Mouse (Mus musculus): ENCODE results near the gene Mrc2. TPM values are rescaled to one million over a fixed set of nuclear protein-coding genes. Genes with fewer than 3 reads are reported as not detected.

Mrc2 gene
- polyA plus RNA-seq, 1 experiment from 2014 or later: 0.09 TPM

- no peak for ATAC-seq
- ChIA-PET CTCF (interaction anchor here (1.3 to 4.1 kb wide), 2 partner anchors 11 to 13 kb away, joined by 3 to 13 read pairs; no protein-coding TSS in a partner anchor), POLR2A (no interaction called here)
- no peak for DNase-seq (ENCODE audit: low read depth, low spot score)
- H3K27me3 ChIP-seq: no peaks in the 10 kb centered on the region
- in situ Hi-C loops (cut with MboI; ENCODE audit: low pct_unique_long_range_greater_than_20kb): no loop called here
- no peak for TF ChIP-seq CTCF (IDR thresholded peaks at IDR 0.05)
These were observed 11.2 kb upstream of the Mrc2 start for GRCm38 (mm10) chr11:105281291-105281690.

- DNase-seq (ENCODE audit: low read depth, low spot score) (no peak), ATAC-seq (no peak)
- POLR2A ChIA-PET: no interaction called here
- no peaks in the 10 kb centered on the region for H3K27me3 ChIP-seq
- no peak for TF ChIP-seq CTCF (IDR thresholded peaks at IDR 0.05)
- in situ Hi-C loops (cut with MboI; ENCODE audit: low pct_unique_long_range_greater_than_20kb): no loop called here
- CTCF ChIA-PET: interaction anchor here (1.3 to 4.1 kb wide), 2 partner anchors 12 to 14 kb away, joined by 3 to 13 read pairs; no protein-coding TSS in a partner anchor
These were observed 10.5 kb upstream of the Mrc2 start for GRCm38 (mm10) chr11:105281763-105282459.

- TF ChIP-seq CTCF (IDR thresholded peaks at IDR 0.05): no peak
- DNase-seq (ENCODE audit: low read depth, low spot score) (no peak), ATAC-seq (no peak)
- in situ Hi-C loops (cut with MboI; ENCODE audit: low pct_unique_long_range_greater_than_20kb): no loop called here
- ChIA-PET POLR2A (no interaction called here), CTCF (interaction anchor here (1.3 to 4.1 kb wide), 2 partner anchors 13 to 14 kb away, joined by 3 to 13 read pairs; no protein-coding TSS in a partner anchor)
- no peaks in the 10 kb centered on the region for H3K27me3 ChIP-seq
These were observed 10.0 kb upstream of the Mrc2 start for GRCm38 (mm10) chr11:105282460-105282859.

GRCm38 (mm10) chr11:105283016-105283415 lies 9.4 kb upstream of the Mrc2 start:
- ChIA-PET POLR2A (no interaction called here), CTCF (interaction anchor here (4.1 kb wide), 1 partner anchor 13 kb away, joined by 13 read pairs; no protein-coding TSS in a partner anchor)
- in situ Hi-C loops (cut with MboI; ENCODE audit: low pct_unique_long_range_greater_than_20kb): no loop called here
- ATAC-seq (no peak), DNase-seq (ENCODE audit: low read depth, low spot score) (no peak)
- no peaks in the 10 kb centered on the region for H3K27me3 ChIP-seq
- TF ChIP-seq CTCF (IDR thresholded peaks at IDR 0.05): no peak

DNA sequence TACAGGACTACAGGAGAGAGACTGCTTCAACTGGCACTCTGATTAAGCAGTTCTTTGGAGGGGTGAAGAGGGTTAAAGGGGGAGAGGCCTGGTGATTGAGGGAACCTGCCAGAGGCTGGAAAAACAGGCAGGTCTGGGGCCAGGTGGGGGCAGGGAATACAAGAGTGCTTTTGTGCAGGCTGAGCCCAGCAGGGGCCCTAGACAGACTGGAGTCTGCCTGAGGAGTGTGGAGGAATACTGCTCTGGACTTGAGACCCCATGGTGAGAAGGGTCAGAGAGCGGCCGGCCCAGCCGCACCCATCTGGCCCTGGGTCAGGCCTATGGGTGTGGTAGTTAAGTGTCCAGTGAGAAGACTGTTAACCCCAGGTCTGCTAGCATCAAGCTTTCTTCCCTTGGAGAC lies 6.7 kb upstream of the Mrc2 start:
- ChIA-PET POLR2A (no interaction called here), CTCF (interaction anchor here (1.0 to 1.6 kb wide), 4 partner anchors 9 to 17 kb away, joined by 3 to 6 read pairs (median 4); no protein-coding TSS in a partner anchor)
- TF ChIP-seq CTCF (IDR thresholded peaks at IDR 0.05): no peak
- in situ Hi-C loops (cut with MboI; ENCODE audit: low pct_unique_long_range_greater_than_20kb): no loop called here
- ATAC-seq: no peak
- DNase-seq (ENCODE audit: low read depth, low spot score): no peak
- H3K27me3 ChIP-seq: no peaks in the 10 kb centered on the region

DNA sequence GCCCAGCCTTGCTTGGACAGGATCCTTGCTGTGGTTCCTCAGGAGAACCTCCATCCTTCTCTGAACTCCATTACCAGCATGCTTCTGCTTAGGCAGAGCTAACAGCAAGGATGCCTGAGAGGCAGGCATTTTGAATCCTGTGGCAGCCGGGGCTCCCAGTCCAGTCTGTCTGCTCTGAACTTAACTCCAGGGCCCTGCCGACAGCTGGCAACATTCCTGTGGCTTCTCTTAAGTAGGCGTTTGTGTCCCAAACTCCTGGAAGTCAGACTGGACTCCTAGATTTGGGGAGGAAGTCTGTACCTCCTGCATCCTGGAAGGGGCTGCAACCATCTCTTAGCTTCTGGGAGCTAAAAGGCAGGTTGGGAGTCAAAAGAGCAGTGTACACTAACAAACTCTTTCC lies 3.0 kb upstream of the Mrc2 start:
- in situ Hi-C loops (cut with MboI; ENCODE audit: low pct_unique_long_range_greater_than_20kb): no loop called here
- ChIA-PET POLR2A (interaction anchor here (0.9 kb wide), 1 partner anchor 19 kb away, joined by 3 read pairs; no protein-coding TSS in a partner anchor), CTCF (interaction anchor here (1.2 kb wide), 1 partner anchor 11 kb away, joined by 3 read pairs; no protein-coding TSS in a partner anchor)
- ATAC-seq (no peak), DNase-seq (ENCODE audit: low read depth, low spot score) (no peak)
- H3K27me3 ChIP-seq: no peaks in the 10 kb centered on the region
- TF ChIP-seq CTCF (IDR thresholded peaks at IDR 0.05): no peak

DNA sequence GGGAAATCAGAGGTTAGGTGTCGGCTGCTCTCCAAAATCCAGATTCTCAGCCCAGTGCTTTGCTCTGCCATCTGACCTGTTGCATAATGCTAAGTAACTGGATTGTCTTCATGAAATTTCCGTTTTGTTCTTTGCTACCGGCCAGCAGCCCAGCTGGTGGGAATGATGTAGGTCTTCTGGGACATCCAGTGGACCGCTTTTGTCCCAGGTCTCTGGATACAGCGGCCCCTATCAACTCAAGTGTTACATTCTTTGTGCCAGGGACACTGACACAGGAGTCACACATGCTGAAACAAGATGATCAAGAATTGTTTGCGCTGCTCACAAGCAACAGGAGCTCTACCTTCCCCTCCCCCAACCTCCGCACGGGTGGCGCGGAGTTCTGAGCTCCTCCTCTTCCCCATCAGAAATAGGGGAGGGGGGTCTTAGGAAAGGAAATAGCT lies 741 bp upstream of the Mrc2 start:
- no peaks in the 10 kb centered on the region for H3K27me3 ChIP-seq
- in situ Hi-C loops (cut with MboI; ENCODE audit: low pct_unique_long_range_greater_than_20kb): no loop called here
- DNase-seq (ENCODE audit: low read depth, low spot score) (no peak), ATAC-seq (no peak)
- TF ChIP-seq CTCF (IDR thresholded peaks at IDR 0.05): no peak
- CTCF ChIA-PET: interaction anchor here (1.6 kb wide), 1 partner anchor 22 kb away, joined by 4 read pairs; no protein-coding TSS in a partner anchor
- POLR2A ChIA-PET: no interaction called here

- in situ Hi-C loops (cut with MboI; ENCODE audit: low pct_unique_long_range_greater_than_20kb): no loop called here
- ChIA-PET POLR2A (no interaction called here), CTCF (no interaction called here)
- no peak for TF ChIP-seq CTCF (IDR thresholded peaks at IDR 0.05)
- ATAC-seq (no peak), DNase-seq (ENCODE audit: low read depth, low spot score) (no peak)
- no peaks in the 10 kb centered on the region for H3K27me3 ChIP-seq
These were observed 698 bp downstream of the Mrc2 start for GRCm38 (mm10) chr11:105293101-105293581.

- H3K27me3 ChIP-seq: no peaks in the 10 kb centered on the region
- in situ Hi-C loops (cut with MboI; ENCODE audit: low pct_unique_long_range_greater_than_20kb): no loop called here
- ChIA-PET CTCF (no interaction called here), POLR2A (no interaction called here)
- TF ChIP-seq CTCF (IDR thresholded peaks at IDR 0.05): no peak
- no peak for ATAC-seq
- DNase-seq (ENCODE audit: low read depth, low spot score): no peak
These were observed 1.6 kb downstream of the Mrc2 start for GRCm38 (mm10) chr11:105293901-105294494.

DNA sequence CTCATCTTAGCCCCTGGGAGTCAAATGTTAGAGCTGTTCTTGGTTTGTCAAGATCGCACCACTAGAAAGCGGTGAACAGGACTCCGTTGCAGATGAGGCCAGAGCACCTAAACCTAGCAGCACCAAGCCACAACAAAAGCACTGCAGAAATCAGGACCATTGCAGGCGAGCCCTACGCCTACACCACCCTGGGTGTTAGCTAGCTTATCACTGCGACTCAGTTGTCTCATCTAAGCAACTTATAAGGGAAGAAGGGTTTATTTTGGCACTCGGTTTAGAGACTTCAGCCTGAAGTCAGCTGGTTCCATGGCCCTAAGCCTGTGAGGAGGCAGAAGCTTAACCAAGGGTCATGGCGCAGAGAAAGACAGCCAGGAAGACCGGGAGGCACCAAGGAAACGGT lies 3.6 kb downstream of the Mrc2 start:
- in situ Hi-C loops (cut with MboI; ENCODE audit: low pct_unique_long_range_greater_than_20kb): no loop called here
- ChIA-PET POLR2A (interaction anchor here (0.8 kb wide), 1 partner anchor 96 kb away, joined by 3 read pairs; no protein-coding TSS in a partner anchor), CTCF (no interaction called here)
- no peaks in the 10 kb centered on the region for H3K27me3 ChIP-seq
- no peak for ATAC-seq
- no peak for DNase-seq (ENCODE audit: low read depth, low spot score)
- TF ChIP-seq CTCF (IDR thresholded peaks at IDR 0.05): no peak

DNA sequence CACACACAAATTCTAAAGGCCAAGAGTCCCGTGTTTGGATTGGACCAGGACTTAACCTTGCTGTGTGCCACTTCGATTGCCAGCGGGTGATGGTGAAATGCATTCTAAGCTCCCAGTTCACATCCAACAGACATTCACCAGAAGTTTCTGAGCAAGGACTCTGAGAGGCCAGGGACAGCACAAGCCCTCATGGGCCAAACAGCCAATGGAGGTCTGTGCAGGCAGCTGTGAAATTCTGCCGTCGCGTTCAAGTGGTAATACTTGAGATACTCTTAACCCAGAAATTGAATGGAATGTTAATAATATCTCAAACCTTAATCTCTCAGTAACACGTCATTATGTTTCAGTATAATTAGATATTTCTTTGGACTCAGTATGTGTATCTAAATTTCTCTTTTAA lies 17.8 kb downstream of the Mrc2 start:
- no peak for TF ChIP-seq CTCF (IDR thresholded peaks at IDR 0.05)
- H3K27me3 ChIP-seq: no peaks in the 10 kb centered on the region
- ATAC-seq (no peak), DNase-seq (ENCODE audit: low read depth, low spot score) (no peak)
- POLR2A ChIA-PET: no interaction called here
- CTCF ChIA-PET: no interaction called here
- in situ Hi-C loops (cut with MboI; ENCODE audit: low pct_unique_long_range_greater_than_20kb): no loop called here
